Mouse (Mus musculus): ENCODE measurements around the gene Smcr8. TPM values are rescaled to one million over a fixed set of nuclear protein-coding genes. Genes with fewer than 3 reads are reported as not detected.

Smcr8 gene
- total RNA-seq, 2 experiments from 2014 or later: 15.8 to 16.2 TPM

Small RNA genes lying within 50 kb of the gene (microRNA-seq; reads per million reads assigned to microRNA genes)
- gene Mir5100: 4.8 to 17.4 reads per million in 2 experiments

Other genes starting within 250 kb of the Smcr8 start
- gene Alkbh5, start 241.1 kb upstream of the Smcr8 start, total RNA-seq (2021): 10 to 100 TPM; 69.1 to 71.9 TPM
- 10 to 100 TPM; 26.6 to 28.4 TPM for gene Llgl1, start 77.8 kb upstream of the Smcr8 start, total RNA-seq (2021)
- 100 to 1,000 TPM; 104 to 107 TPM for gene Flii, start 50.3 kb upstream of the Smcr8 start, total RNA-seq (2021)
- 10 to 100 TPM; 20.7 to 24.8 TPM for gene Mief2, start 49.1 kb upstream of the Smcr8 start, total RNA-seq (2021)
- 1 to 10 TPM; 7.7 to 8.0 TPM for gene Top3a, start 159 bp upstream of the Smcr8 start, total RNA-seq (2021)
- gene Shmt1, start 34.2 kb downstream of the Smcr8 start, total RNA-seq (2021): 10 to 100 TPM; 24.7 to 26.8 TPM
- gene Dhrs7b, start 53.1 kb downstream of the Smcr8 start, total RNA-seq (2021): 10 to 100 TPM; 17.1 to 19.7 TPM
- gene Tmem11, start 101.7 kb downstream of the Smcr8 start, total RNA-seq (2021): 10 to 100 TPM; 37.5 to 43.4 TPM
- 10 to 100 TPM; 24.4 to 27.6 TPM for gene Natd1, start 137.2 kb downstream of the Smcr8 start, total RNA-seq (2021)
- gene Map2k3, start 154.5 kb downstream of the Smcr8 start, total RNA-seq (2021): 10 to 100 TPM; 38.8 to 42.3 TPM
- gene Kcnj12, start 245.0 kb downstream of the Smcr8 start, total RNA-seq (2021): 10 to 100 TPM; 18.3 to 21.0 TPM